Mouse (Mus musculus): ENCODE data around the gene Satb2.

Gene Satb2

DNA sequence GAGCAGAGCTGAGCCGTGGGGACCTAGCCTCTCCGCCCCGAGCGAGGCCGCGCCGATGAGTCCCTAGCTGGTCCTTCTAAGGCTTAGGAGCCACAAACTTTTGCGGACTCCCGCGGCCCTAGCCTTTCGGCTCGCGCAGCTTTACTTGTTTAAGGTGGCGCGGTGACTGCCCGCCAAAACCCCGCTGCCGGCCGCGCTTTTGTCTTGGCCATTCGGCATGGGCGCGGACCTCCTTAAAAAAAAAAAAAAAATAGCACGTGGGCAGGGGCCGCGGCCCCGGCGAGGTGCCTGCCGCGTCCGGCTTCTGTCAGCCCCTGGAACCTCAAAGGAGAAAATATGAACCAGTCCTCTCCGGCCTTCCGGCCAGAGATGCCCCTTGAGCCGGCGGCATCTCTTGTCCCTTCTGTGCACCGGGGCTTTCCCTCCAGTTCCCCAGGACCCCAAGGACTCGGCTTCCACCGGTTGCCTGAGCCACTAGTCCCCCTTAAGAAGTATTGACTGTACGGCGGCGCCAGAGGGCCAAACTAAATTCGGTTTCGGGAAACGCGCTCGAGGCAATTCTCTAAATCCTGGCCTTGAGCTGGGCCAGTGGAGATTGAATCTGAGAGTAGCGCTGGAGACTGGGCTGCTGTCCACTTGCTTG, 5.4 kb downstream of the Satb2 start:
- DNase-seq (ENCODE audit: low spot score), result peak; percentile 96

DNA sequence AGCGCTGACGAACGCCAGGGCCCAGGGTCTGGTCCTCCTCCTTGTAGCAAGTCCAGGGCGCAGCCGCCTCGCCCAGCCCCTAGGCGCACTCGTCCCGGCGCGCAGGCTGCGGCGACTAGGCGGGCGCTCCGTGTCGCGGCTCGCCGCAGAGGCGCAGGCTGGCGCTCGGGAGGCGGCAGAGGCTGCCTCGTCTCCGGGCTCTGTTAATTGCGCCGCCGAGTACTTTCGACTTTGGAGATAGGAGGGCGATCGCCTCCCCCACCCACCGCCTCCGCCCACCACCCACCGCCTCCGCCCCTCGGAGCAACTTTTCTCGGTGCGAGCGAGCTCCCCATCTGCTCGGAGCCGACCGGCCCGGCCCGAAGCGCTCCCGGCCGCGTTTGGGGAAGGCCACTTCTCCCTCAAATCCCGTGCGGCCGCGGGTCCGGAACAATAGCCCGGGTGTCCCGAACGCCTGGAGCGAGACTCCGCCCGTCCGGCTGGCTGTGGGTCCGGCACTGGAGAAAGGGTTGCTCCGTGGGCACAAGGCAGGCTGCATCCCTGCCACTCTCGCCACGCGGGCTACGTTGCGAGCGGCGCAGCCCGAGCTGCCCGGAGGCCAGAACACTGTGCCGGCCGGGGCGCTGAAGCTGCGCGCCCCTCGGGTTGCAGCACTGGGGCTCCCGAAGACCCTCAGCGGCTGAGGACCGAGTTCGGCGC, 6.0 kb downstream of the Satb2 start:
- peak; percentile 75 for DNase-seq (ENCODE audit: low spot score)

DNA sequence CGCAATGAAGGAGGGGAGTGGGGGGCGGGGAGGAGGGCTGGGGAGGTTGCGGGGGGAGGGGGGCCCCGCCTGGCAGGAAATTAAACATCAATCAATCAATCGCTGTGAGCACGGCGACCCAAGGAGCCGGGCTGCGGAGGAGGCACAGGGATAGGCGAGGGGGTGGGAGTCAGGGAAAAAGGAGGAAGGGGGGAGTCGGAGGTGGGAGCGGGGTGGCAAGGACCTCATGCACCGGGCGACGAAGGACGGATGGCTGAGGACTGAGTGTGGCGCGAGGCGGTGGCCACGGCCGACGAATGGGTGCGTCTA, 6.6 kb downstream of the Satb2 start:
- DNase-seq (ENCODE audit: low spot score), result no peak

- DNase-seq (ENCODE audit: low spot score), result peak; percentile 50
These were observed 7.0 kb downstream of the Satb2 start for GRCm38 (mm10) chr1:56971441-56971861.

- DNase-seq (ENCODE audit: low spot score), result peak; percentile 63
These were observed 7.7 kb downstream of the Satb2 start for GRCm38 (mm10) chr1:56970740-56971141.

GRCm38 (mm10) chr1:56969364-56970360, 8.8 kb downstream of the Satb2 start:
- peak; percentile 31 for DNase-seq (ENCODE audit: low spot score)

- DNase-seq (ENCODE audit: low spot score), result no peak
These were observed 12.4 kb downstream of the Satb2 start for GRCm38 (mm10) chr1:56965879-56966579.

GRCm38 (mm10) chr1:56964493-56964892, 14.0 kb downstream of the Satb2 start:
- no peak for DNase-seq (ENCODE audit: low spot score)

DNA sequence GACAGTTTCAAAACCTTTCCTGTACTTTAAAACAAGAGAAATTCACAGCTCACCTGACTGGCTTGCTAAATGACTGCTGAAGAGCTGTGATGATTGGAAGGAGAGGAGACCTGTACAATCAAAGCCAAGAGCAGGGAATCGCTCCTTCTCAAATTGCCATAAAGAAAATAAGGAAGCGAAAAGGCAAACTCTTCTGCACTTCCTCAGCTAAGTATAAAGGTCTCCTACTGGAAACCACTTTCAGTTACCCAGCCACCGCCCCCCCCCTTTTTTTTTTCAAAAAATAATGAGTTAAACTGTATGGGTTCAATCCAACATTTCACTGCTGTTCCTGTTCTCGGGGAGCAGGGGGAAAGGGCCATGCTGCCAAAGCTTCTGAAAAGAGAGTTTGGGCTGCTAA, 15.2 kb downstream of the Satb2 start:
- no peak for DNase-seq (ENCODE audit: low spot score)

GRCm38 (mm10) chr1:56958996-56959395, 19.5 kb downstream of the Satb2 start:
- no peak for DNase-seq (ENCODE audit: low spot score)

GRCm38 (mm10) chr1:56957942-56958341, 20.5 kb downstream of the Satb2 start:
- DNase-seq (ENCODE audit: low spot score), result no peak

DNA sequence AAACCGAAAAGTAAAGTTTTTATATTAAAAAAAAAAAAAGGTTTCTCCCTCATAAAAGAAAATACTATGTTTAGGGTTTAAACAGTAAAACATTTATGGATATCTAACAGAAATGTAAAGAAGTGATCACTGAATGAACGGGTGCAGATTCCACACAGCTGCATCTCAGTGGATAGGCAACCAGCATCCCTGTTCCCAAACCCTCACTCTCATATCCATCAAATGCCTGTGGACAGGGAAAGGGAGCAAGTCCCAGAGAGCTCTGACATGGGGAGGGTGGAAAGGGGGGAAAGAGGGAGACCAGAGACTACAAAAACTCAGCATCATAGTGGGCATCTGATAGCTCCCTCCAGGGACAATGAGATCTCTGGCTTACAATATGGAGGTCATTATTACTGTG, 21.6 kb downstream of the Satb2 start:
- DNase-seq (ENCODE audit: low spot score), result no peak

DNA sequence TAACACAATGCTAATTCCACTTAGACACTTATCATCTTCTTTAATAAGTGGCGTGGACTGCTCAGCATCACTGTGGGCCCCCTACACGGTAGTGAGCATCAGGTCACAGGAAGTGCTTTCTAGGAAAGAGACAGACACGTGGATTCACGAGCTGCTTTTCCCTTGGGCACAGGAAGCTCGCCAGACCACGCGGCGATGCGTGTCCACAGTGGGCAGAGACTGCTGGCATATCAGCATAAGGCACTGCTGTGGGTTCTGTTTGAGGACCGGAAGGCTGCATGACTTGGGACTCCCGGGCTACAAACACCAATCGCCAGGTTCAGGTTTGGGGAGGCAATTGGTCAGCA, 22.7 kb downstream of the Satb2 start:
- no peak for DNase-seq (ENCODE audit: low spot score)

DNA sequence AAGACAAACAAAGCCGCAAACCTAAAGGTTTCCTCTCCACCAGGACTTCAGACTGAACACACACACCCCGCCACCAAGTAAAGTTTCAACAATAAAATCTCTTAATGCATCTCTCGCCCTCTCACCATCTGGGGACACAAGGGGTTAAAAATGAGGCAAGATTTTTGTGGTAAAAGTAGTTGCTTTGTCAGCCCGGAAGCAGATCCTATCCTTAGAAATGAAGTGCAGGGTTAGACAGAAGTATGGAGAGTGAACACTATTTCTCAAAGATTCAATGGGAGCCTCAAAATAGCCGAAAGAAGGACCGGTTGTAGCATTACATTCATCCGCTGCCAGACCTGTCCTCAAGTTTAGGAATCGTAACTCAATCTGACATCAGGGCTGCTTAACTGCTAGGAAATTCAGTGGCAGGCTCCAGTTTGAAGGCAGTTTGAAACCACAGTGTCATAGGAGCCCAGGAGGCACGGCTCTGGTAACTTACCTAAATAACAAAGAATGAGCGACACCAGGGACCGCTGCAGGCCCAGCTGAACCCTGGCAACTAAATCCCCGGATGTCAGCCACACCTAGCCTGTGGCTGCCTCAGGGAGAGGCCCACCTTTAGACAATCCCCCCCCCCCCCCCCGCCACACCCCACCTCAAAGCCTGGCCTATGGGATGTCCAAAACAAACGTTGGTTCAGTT, 23.3 kb downstream of the Satb2 start:
- no peak for DNase-seq (ENCODE audit: low spot score)

DNA sequence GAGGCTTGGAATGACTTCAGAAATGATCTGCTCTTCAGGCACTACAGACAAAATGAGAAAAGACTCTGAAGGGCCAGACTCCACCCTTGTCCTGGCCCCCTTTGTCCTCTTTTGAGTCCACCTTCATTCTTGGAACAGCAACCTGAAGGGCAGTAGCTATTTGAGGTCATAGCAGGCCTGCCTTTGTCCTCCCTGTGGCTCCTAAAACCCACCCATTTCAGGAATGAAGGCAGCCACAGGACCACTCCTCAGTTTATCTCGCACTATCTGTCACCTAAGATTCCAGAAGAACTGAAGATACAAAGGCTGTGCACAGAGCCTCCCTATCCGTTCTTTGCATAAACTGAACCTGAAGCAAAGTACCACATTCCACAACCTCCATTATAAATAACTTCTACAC, 24.9 kb downstream of the Satb2 start:
- no peak for DNase-seq (ENCODE audit: low spot score)

DNA sequence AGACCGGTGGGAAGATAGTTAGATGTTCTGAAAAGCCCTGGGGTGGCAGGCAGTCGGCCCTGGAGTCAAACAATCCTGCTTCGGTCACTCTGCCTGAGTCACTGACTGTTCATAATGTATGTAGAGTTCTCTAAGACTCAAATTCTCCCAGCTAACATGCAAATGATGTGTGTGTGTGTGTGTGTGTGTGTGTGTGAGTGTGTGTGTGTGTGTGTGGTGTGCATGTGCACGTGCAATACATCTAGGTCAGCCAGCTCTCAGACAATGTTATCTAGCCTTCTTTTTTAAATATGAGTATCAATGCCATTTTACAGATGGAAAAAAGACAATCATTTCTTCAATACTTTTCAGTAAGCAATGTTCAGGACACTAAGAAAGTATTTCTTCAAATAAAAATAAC, 26.5 kb downstream of the Satb2 start:
- DNase-seq (ENCODE audit: low spot score), result no peak

DNA sequence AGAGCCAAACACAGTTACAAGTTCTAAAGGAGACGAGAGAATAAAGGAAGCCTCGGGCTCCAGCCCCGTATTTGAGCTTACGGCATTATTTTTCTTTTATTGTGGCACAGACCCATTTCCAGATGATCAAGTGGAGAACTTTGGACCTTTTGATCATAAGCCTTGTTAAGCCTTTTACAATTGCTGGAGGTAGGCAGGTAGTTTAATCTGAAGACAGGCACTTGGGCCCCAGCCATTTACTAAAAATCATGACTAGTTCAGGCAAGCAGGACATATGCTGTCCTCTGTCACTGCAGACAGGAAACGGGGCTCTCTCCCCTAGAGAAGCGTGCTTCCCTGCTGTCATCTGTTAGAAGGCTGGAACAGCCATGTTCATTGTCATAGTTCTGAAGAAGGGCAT, 26.9 kb downstream of the Satb2 start:
- DNase-seq (ENCODE audit: low spot score), result no peak

- no peak for DNase-seq (ENCODE audit: low spot score)
These were observed 39.0 kb downstream of the Satb2 start for GRCm38 (mm10) chr1:56939432-56939831.

DNA sequence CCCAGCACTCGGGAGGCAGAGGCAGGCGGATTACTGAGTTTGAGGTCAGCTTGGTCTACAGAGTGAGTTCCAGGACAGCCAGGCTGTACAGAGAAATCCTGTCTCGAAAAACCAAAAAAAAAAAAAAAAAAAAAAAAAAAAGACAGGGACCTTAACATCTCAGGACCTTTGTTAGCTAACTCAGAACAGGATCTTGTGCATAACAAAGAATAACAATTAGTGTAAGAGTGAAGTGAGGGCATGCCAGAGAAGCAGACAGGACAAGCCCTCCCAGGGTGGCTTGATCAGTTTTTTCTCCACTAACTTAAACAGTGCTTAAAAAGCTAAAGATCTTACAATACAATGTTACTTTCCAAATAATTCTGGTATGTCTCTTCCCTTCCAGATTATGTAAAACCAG, 40.0 kb downstream of the Satb2 start:
- DNase-seq (ENCODE audit: low spot score), result no peak

DNA sequence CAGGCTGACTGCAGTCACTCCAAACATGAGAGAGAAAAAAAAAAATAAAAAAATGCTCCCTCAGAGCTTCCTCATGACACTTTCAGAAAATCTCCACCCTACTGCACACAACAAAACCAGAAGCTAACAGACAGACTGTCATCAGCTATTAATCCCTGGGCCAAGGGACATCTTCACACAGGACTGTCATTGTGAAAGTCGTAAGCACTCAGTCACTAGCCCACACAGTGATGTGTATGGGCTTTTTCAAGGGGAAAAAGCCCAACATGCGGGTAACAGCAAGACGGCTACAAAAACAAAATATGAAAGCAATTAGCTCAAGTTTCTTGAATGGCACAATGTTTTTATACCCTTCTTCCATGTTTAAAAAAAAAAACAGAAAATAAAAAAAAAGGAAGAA, 41.9 kb downstream of the Satb2 start:
- no peak for DNase-seq (ENCODE audit: low spot score)

DNA sequence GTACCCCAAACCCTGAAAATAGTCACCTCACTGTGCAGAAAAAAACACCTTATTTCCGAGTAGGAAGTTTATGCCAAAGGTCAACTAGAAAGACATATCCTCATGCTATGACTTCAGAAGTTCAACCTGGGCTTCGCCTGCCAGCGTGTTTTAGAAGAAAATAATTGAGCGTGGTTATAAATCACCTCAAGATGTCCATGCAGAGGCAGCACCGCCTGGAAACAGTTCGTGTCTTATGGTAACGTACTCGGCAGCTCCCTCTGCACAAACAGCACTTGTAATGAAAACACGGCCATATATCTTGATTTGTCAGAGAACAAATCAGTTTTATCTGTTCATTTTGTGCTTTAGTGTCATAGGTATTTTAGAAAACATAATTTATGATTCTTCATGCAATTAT, 44.6 kb downstream of the Satb2 start:
- no peak for DNase-seq (ENCODE audit: low spot score)

DNA sequence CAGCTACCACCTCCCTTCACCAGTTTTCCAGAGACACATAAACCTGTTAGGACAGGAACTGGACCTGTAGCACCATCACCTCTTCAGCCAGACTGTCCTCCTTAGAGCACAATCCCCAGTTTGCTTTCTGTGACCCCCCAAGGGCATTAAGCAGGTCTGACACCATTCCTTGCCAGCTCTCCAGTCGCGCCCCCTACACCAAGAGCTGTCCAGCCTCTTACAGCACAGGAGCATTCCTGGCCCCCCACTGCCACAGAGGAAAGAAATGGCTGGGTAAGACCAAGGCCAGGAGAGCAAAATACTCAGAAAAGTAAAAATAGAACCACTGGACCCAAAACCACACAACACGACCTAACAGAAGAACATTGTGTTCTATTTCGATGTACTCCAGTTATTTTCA, 48.4 kb downstream of the Satb2 start:
- no peak for DNase-seq (ENCODE audit: low spot score)
